Mouse (Mus musculus): ENCODE measurements around the gene Ywhaq.

DNA sequence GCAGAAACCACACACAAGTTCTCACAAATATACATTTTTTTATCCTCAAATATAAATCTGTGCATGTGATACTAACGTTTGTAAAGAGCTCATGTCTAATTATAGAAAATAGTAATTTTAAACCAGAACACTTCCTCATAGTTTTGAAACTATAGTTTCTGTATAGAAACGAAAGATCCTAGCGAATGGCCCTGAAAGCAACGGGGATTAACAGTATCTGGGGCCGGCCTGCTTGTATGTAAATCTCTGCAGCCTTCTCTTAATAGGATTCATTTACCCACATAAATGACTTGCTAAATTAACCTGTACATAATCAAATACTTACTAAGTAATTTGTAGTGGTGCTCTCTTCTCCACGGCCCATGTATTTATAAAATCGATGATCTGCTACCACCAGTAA, 70.5 kb downstream of the Ywhaq start:
- TF ChIP-seq FLI1 (IDR thresholded peaks at IDR 0.05; ENCODE audit: low read length) (no peak), GATA1 (IDR thresholded peaks at IDR 0.05; ENCODE audit: borderline replicate concordance, low read length) (no peak)

Measured in megakaryocyte, embryonic 14.5 days (primary cell).